Mouse (Mus musculus) intestine, embryonic 14.5 days (tissue): ENCODE measurements around the gene Eps8l3. TPM values are rescaled to one million over a fixed set of nuclear protein-coding genes. Genes with fewer than 3 reads are reported as not detected.
"Not testable (repeated sequence)": the region's sequence is repeated elsewhere in the genome, so short reads cannot be mapped to it uniquely, and the experiment has no call there.

Source experiments
- ATAC-seq: fragments of 200-750 bp; cut with Nextera tagmentation; replicated peaks from 2 replicates; pipeline ENCODE4 v1.8.0; 2017; ENCODE audit warnings: low read depth, moderate number of reproducible peaks, moderate TSS enrichment, moderate library complexity; ENCODE audit not compliant: low FRiP score, low TSS enrichment
- DNase-seq: peaks from one replicate; pipeline ENCODE4 v3.0.0-alpha.2; 2018; ENCODE audit warnings: low spot score
- H3K27ac ChIP-seq: fragments of 300-500 bp; sonication (generic); 2 replicates; pipeline ENCODE4 v1.5.1; 2014; ENCODE audit warnings: low read depth, mild to moderate bottlenecking, control low read depth
- H3K27me3 ChIP-seq: fragments of 300-500 bp; sonication (generic); replicated peaks from 2 replicates; pipeline ENCODE4 v1.6.1; 2014; ENCODE audit warnings: low read length, control low read depth; ENCODE audit not compliant: control insufficient read depth, insufficient read depth
- H3K36me3 ChIP-seq: fragments of 300-500 bp; sonication (generic); 2 replicates; pipeline ENCODE4 v1.6.1; 2014; ENCODE audit warnings: low read length, control low read depth; ENCODE audit not compliant: control insufficient read depth, insufficient read depth
- H3K4me1 ChIP-seq: fragments of 300-500 bp; sonication (generic); replicated peaks from 2 replicates; pipeline ENCODE4 v1.6.1; 2014; ENCODE audit warnings: low read length, control low read depth, mixed read lengths; ENCODE audit not compliant: control insufficient read depth, insufficient read depth
- H3K4me2 ChIP-seq: fragments of 300-500 bp; sonication (generic); 2 replicates; pipeline ENCODE4 v1.6.1; 2014; ENCODE audit warnings: low read length
- H3K4me3 ChIP-seq: fragments of 300-500 bp; sonication (generic); 2 replicates; pipeline ENCODE4 v1.5.1; 2014; ENCODE audit warnings: low read depth, low read length, control low read depth, mixed read lengths
- H3K9ac ChIP-seq: fragments of 300-500 bp; sonication (generic); 2 replicates; pipeline ENCODE4 v1.6.1; 2014; ENCODE audit warnings: mild to moderate bottlenecking, low read length
- H3K9me3 ChIP-seq: fragments of 300-500 bp; sonication (generic); 2 replicates; pipeline ENCODE4 v1.6.1; 2016; ENCODE audit warnings: low read length, control low read depth; ENCODE audit not compliant: control insufficient read depth
- WGBS: fragments of 180-500 bp; shearing (Covaris S2); extraction: QIAGEN DNeasy Blood & Tissue Kit; methylation state at CpG from one replicate; pipeline ENCODE4 v1.1.7; 2014; 5-methylcytosine and 5-hydroxymethylcytosine counted together
- polyA plus RNA-seq: library from polyadenylated mRNA; unstranded; fragments of >200 nt; fragmentation: Nextera tagmentation; extraction: Ambion mirVana; gene quantifications from 2 replicates; pipeline ENCODE4 v1.2.1, GENCODE M21; 2014

Eps8l3 gene
- polyA plus RNA-seq, 1 experiment from 2014 or later = 82.6 TPM

DNA sequence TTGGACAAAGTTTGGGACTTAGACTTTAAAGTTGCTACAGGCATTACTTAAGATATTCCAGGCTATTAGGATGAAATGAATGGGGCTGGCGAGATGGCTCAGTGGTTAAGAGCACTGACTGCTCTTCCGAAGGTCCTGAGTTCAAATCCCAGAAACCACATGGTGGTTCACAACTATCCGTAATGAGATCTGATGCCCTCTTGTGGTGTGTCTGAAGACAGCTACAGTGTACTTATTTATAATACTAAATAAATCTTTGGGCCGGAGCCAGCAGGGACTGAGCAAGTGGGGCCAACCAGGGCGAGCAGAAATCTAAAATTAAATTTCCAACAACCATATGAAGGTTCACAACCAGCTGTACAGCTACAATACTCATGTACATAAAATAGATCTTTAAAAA, 15.5 kb upstream of the Eps8l3 start:
- 78% methylated on average over 5 of the region's 5 CpGs for WGBS
- peaks cover 16% of the 10 kb centered on the region for H3K4me1 ChIP-seq
- H3K9ac ChIP-seq, ATAC-seq, H3K27me3 ChIP-seq, H3K4me2 ChIP-seq, H3K4me3 ChIP-seq, H3K9me3 ChIP-seq, H3K27ac ChIP-seq, DNase-seq, H3K36me3 ChIP-seq: not testable (repeated sequence)

DNA sequence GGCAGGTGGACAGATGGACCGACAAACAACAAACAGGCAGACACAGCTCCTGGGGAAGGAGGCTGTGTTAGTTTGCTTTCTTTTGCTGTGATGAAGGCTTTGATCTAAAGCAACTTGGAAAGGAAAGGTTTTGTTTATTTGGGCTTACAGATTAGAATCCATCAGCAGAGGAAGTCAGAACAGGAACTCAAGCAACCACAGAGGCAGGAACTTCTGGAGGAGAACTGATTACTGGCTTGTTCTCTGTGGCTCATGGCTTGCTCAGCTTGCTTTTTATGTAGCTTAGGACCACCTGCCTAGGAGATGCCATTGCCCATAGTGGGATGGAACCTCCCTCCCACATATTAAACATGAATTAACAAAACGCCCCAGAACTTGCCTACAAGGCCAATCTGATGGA, 14.6 kb upstream of the Eps8l3 start:
- DNase-seq (no peak), ATAC-seq (no peak)
- H3K9ac ChIP-seq = no peak overlapping the region
- no peaks in the 10 kb centered on the region for H3K9me3 ChIP-seq
- H3K27me3 ChIP-seq = no peaks in the 10 kb centered on the region
- peaks cover 16% of the 10 kb centered on the region for H3K4me1 ChIP-seq
- H3K4me2 ChIP-seq = no peak overlapping the region
- H3K4me3 ChIP-seq = no peak overlapping the region
- no peak overlapping the region for H3K27ac ChIP-seq
- H3K36me3 ChIP-seq = no peaks in the 10 kb centered on the region
- WGBS = 68% methylated on average over 2 of the region's 2 CpGs

- H3K4me3 ChIP-seq = no peak overlapping the region
- no peak for ATAC-seq
- H3K27me3 ChIP-seq = no peaks in the 10 kb centered on the region
- no peak overlapping the region for H3K27ac ChIP-seq
- no peak for DNase-seq
- no peak overlapping the region for H3K4me2 ChIP-seq
- 64% methylated on average over 5 of the region's 5 CpGs for WGBS
- H3K9ac ChIP-seq = no peak overlapping the region
- peaks cover 9% of the 10 kb centered on the region for H3K4me1 ChIP-seq
- H3K36me3 ChIP-seq = no peaks in the 10 kb centered on the region
- H3K9me3 ChIP-seq = no peaks in the 10 kb centered on the region
Measured at GRCm38 (mm10) chr3:107863471-107863870, 13.6 kb upstream of the Eps8l3 start.

GRCm38 (mm10) chr3:107863898-107864603, 13.0 kb upstream of the Eps8l3 start:
- DNase-seq (peak; percentile 98), ATAC-seq (peak; percentile 65)
- whole genome bisulfite sequencing = 14% methylated on average over 2 of the region's 2 CpGs
- Histone ChIP-seq H3K9me3 (no peaks in the 10 kb centered on the region), H3K4me2 (no peak overlapping the region), H3K27me3 (no peaks in the 10 kb centered on the region), H3K4me1 (peaks cover 6% of the 10 kb centered on the region), H3K9ac (no peak overlapping the region), H3K36me3 (no peaks in the 10 kb centered on the region), H3K27ac (no peak overlapping the region), H3K4me3 (no peak overlapping the region)

GRCm38 (mm10) chr3:107865364-107866091, 11.5 kb upstream of the Eps8l3 start:
- 62% methylated on average over 10 of the region's 10 CpGs for WGBS
- no peak overlapping the region for H3K27ac ChIP-seq
- H3K4me1 ChIP-seq = peaks cover 6% of the 10 kb centered on the region
- H3K27me3 ChIP-seq = no peaks in the 10 kb centered on the region
- H3K36me3 ChIP-seq = no peaks in the 10 kb centered on the region
- DNase-seq (no peak), ATAC-seq (0 out of 2 replicates have a peak, but pooled peaks have one; percentile 22)
- H3K4me2 ChIP-seq = no peak overlapping the region
- H3K9ac ChIP-seq = no peak overlapping the region
- no peaks in the 10 kb centered on the region for H3K9me3 ChIP-seq
- H3K4me3 ChIP-seq = no peak overlapping the region

GRCm38 (mm10) chr3:107867086-107867485, 9.9 kb upstream of the Eps8l3 start:
- H3K4me1 ChIP-seq = peaks cover 6% of the 10 kb centered on the region
- DNase-seq = peak; percentile 88
- H3K4me2 ChIP-seq = no peak overlapping the region
- ATAC-seq = peak; percentile 64
- H3K27ac ChIP-seq = no peak overlapping the region
- no peaks in the 10 kb centered on the region for H3K9me3 ChIP-seq
- no peaks in the 10 kb centered on the region for H3K27me3 ChIP-seq
- no peak overlapping the region for H3K9ac ChIP-seq
- H3K36me3 ChIP-seq = no peaks in the 10 kb centered on the region
- 8% methylated on average over 8 of the region's 8 CpGs for WGBS
- no peak overlapping the region for H3K4me3 ChIP-seq

GRCm38 (mm10) chr3:107868452-107868851, 8.6 kb upstream of the Eps8l3 start:
- H3K27ac ChIP-seq = no peak overlapping the region
- ATAC-seq (no peak), DNase-seq (no peak)
- H3K27me3 ChIP-seq = no peaks in the 10 kb centered on the region
- H3K4me3 ChIP-seq = no peak overlapping the region
- 93% methylated on average over 22 of the region's 22 CpGs for WGBS
- no peaks in the 10 kb centered on the region for H3K9me3 ChIP-seq
- no peak overlapping the region for H3K4me2 ChIP-seq
- no peaks in the 10 kb centered on the region for H3K36me3 ChIP-seq
- peaks cover 4% of the 10 kb centered on the region for H3K4me1 ChIP-seq
- H3K9ac ChIP-seq = no peak overlapping the region

GRCm38 (mm10) chr3:107869097-107869496, 7.9 kb upstream of the Eps8l3 start:
- WGBS = 52% methylated on average over 7 of the region's 7 CpGs
- Histone ChIP-seq H3K27ac (no peak overlapping the region), H3K9ac (no peak overlapping the region), H3K36me3 (no peaks in the 10 kb centered on the region), H3K4me1 (peaks cover 2% of the 10 kb centered on the region; the same call in 1 of the 2 replicates), H3K27me3 (no peaks in the 10 kb centered on the region), H3K9me3 (no peaks in the 10 kb centered on the region), H3K4me3 (no peak overlapping the region), H3K4me2 (no peak overlapping the region)
- DNase-seq = no peak
- no peak for ATAC-seq
